Mouse (Mus musculus) midbrain, embryonic 16.5 days (tissue): ENCODE measurements at regions not wholly inside any gene's neighbourhood (a gene's known extent, or its start where the extent isn't known, plus 50 kb on each side); places are given as distances from the start of the nearest gene placed in this dataset.

Source experiments
- ATAC-seq: fragments of 200-750 bp; cut with Nextera tagmentation; 2 replicates; pipeline ENCODE4 v1.8.0; 2017; ENCODE audit warnings: moderate TSS enrichment
- H3K27ac ChIP-seq: fragments of 300-500 bp; sonication (generic); 2 replicates; pipeline ENCODE4 v1.5.1; 2014; ENCODE audit warnings: mild to moderate bottlenecking, low read length, mixed read lengths
- H3K27me3 ChIP-seq: fragments of 300-500 bp; sonication (generic); 2 replicates; pipeline ENCODE4 v1.6.1; 2014; ENCODE audit warnings: low read depth, low read length, mixed read lengths; ENCODE audit not compliant: control insufficient read depth, insufficient read depth
- H3K36me3 ChIP-seq: fragments of 300-500 bp; sonication (generic); 2 replicates; pipeline ENCODE4 v1.6.1; 2014; ENCODE audit warnings: mild to moderate bottlenecking, low read length, moderate library complexity, mixed read lengths; ENCODE audit not compliant: control insufficient read depth, insufficient read depth
- H3K4me1 ChIP-seq: fragments of 300-500 bp; sonication (generic); 2 replicates; pipeline ENCODE4 v1.6.1; 2014; ENCODE audit warnings: mild to moderate bottlenecking, low read length, mixed read lengths; ENCODE audit not compliant: control insufficient read depth, insufficient read depth
- H3K4me2 ChIP-seq: fragments of 300-500 bp; sonication (generic); 2 replicates; pipeline ENCODE4 v1.6.1; 2014; ENCODE audit warnings: mild to moderate bottlenecking, low read length, mixed read lengths
- H3K4me3 ChIP-seq: fragments of 300-500 bp; sonication (generic); 2 replicates; pipeline ENCODE4 v1.5.1; 2014; ENCODE audit warnings: low read depth, mild to moderate bottlenecking, low read length, moderate library complexity, mixed read lengths
- H3K9ac ChIP-seq: fragments of 300-500 bp; sonication (generic); 2 replicates; pipeline ENCODE4 v1.6.1; 2014; ENCODE audit warnings: low read depth, low read length, mixed read lengths
- H3K9me3 ChIP-seq: fragments of 300-500 bp; sonication (generic); replicated peaks from 2 replicates; pipeline ENCODE4 v1.6.1; 2014; ENCODE audit warnings: mild to moderate bottlenecking, low read length, mixed read lengths; ENCODE audit not compliant: control insufficient read depth, poor library complexity, severe bottlenecking
- WGBS: fragments of 180-500 bp; shearing (Covaris S2); extraction: QIAGEN DNeasy Blood & Tissue Kit; methylation state at CpG from one replicate; pipeline ENCODE4 v1.1.7; 2014; 5-methylcytosine and 5-hydroxymethylcytosine counted together

DNA sequence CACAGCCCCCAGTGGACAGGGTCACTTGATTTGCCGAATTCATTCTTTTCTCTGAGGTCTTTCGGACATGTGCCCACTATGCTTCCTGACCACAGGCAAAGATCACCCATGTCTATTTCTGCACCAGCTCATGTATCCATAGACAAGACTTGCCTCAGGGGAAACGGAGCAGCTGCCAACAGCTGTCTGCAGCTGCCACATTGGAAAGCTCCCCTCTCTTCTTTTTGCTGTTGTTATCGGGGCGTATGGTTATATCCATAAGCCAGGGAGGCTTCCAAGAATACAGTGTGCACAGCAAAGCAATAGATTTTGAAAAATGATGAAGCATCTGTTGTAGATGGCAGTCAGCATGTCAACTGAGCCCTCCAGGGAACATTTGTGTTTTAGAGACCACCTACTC is 913.4 kb downstream of the Ets1 start:
- H3K9ac ChIP-seq, result no peak overlapping the region
- H3K4me3 ChIP-seq, result no peak overlapping the region
- no peak overlapping the region for H3K27ac ChIP-seq
- H3K9me3 ChIP-seq, result no peaks in the 10 kb centered on the region
- 94% methylated on average over 5 of the region's 5 CpGs for WGBS
- no peaks in the 10 kb centered on the region for H3K27me3 ChIP-seq
- no peak for ATAC-seq
- H3K36me3 ChIP-seq, result no peaks in the 10 kb centered on the region
- H3K4me1 ChIP-seq, result no peaks in the 10 kb centered on the region
- no peak overlapping the region for H3K4me2 ChIP-seq

DNA sequence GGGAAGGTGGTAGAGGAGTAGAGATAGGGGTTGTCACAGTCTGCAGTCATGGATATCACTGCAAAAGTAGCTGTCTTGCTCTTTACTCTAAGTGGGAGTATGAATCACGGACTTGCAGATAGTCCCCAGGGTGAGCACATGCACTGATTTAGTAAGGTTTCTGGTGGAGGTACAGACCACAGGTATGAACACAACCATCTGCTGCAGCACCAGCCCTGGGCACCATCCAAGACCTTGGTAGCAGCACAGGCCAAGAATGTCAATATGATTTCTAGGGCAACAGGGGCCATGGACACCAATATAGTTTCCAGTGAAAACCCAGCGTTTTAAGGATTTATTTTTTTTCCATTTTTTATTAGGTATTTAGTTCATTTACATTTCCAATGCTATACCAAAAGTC is 913.7 kb upstream of the Kirrel3 start:
- Histone ChIP-seq H3K4me2 (no peak overlapping the region), H3K9me3 (no peaks in the 10 kb centered on the region), H3K9ac (no peak overlapping the region), H3K27me3 (no peaks in the 10 kb centered on the region), H3K4me1 (no peaks in the 10 kb centered on the region), H3K4me3 (no peak overlapping the region), H3K27ac (no peak overlapping the region), H3K36me3 (no peaks in the 10 kb centered on the region)
- 88% methylated on average over 2 of the region's 2 CpGs for WGBS
- no peak for ATAC-seq

DNA sequence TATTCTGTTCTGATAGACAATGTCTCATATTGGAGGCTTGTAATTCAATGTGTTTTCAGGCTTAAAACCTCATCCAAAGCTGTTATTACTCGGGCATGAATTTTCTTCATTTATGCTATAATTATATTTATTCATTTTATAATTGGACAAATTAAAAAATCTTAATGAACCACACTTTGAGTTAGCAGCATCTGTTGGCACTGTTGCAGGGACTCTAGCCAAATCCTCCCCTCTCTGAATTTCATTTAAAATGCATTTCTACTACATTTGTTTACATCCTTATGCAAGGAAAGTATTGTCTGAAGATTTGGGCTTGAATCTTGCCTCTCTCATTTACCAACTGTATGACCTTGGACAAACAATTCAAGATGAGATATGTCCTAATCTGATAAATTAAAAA is 874.2 kb upstream of the Kirrel3 start:
- 82% methylated on average over 1 of the region's 1 CpGs for WGBS
- no peaks in the 10 kb centered on the region for H3K4me1 ChIP-seq
- no peaks in the 10 kb centered on the region for H3K9me3 ChIP-seq
- no peak overlapping the region for H3K9ac ChIP-seq
- no peak overlapping the region for H3K4me3 ChIP-seq
- no peak overlapping the region for H3K4me2 ChIP-seq
- H3K36me3 ChIP-seq, result no peaks in the 10 kb centered on the region
- no peaks in the 10 kb centered on the region for H3K27me3 ChIP-seq
- no peak overlapping the region for H3K27ac ChIP-seq
- ATAC-seq, result no peak

DNA sequence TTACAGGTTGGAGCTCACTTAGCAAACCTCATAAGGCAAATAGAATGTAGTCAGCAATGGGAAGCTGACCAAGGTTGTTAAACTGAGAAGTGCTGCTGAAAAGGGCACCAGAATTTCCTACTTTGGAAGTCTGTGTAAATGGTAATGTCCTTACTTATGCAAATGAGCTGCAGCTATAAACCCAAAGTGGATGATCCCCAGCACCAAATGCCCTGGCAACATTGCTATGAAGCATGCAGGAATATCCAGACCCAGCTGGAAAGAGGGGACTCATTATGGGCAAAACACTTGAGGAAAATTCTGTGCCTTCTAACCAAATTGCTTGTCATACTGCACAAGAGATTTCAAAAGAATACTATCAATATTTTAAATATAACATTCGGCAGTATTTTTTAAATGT is 861.3 kb upstream of the Kirrel3 start:
- H3K4me3 ChIP-seq, result no peak overlapping the region
- no peak for ATAC-seq
- no peak overlapping the region for H3K27ac ChIP-seq
- H3K36me3 ChIP-seq, result no peaks in the 10 kb centered on the region
- no peak overlapping the region for H3K9ac ChIP-seq
- H3K9me3 ChIP-seq, result no peaks in the 10 kb centered on the region
- H3K4me1 ChIP-seq, result no peaks in the 10 kb centered on the region
- no peak overlapping the region for H3K4me2 ChIP-seq
- H3K27me3 ChIP-seq, result no peaks in the 10 kb centered on the region
- 79% methylated on average over 1 of the region's 1 CpGs for WGBS

DNA sequence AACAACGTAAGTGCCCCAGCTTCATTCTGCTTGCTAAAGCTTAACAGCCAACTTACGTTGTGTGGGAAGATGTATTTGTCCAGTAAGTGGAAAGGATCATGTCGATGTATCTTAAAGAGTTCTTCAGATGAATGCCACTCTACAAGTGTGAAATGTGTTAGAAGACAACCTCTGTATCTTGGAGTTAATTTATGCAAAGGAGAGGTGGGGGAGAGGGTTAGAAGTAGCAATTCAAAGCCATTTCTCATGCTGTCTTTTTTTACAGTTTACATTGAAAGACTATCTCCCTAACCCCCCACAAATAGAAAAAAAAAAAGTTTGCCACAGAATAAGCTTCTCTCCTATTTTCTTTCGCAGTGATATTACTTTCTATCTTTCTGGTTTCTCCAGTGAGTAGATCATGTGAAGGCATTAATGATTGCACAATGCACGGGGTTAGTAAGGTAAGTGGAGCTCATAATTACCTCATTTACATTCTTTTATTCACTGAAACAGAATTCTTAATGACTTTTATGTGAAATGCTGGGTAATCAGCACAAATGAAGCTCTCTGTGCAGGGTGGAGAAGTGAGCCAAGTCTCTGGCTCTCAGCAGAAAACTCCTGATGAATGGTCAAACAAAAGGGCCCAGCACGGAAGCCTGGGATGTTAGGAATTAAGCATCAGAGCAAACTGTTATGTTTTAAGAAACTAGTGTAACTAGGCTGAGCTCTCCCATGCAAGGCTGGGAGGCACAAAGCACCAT is 855.8 kb upstream of the Kirrel3 start:
- H3K9me3 ChIP-seq, result no peaks in the 10 kb centered on the region
- H3K4me1 ChIP-seq, result peaks cover 3% of the 10 kb centered on the region; the same call in 1 of the 2 replicates
- H3K9ac ChIP-seq, result no peak overlapping the region
- no peaks in the 10 kb centered on the region for H3K27me3 ChIP-seq
- no peak overlapping the region for H3K4me2 ChIP-seq
- no peak overlapping the region for H3K27ac ChIP-seq
- ATAC-seq, result peak; percentile 60; the same call in 1 of the 2 replicates
- H3K4me3 ChIP-seq, result no peak overlapping the region
- WGBS, result 57% methylated on average over 6 of the region's 6 CpGs
- H3K36me3 ChIP-seq, result no peaks in the 10 kb centered on the region

DNA sequence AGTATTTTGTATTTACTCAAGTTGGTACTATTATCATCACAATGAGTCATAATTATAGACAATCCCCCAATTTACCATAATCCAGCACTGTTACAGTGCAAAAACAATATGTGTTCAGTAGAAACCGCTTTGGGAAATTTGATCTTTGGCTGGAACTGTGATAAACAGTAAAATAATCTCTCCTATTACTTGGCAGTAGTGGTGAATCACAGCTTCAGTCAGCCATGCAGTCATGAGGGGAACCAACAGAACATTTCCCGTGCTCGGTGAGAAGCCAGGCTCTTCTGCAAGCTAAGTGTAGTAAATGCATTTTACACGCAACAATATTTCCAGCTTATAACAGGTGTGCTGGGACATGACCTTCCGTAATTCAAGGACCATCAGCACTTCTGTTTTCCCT is 822.7 kb upstream of the Kirrel3 start:
- WGBS, result 89% methylated on average over 5 of the region's 5 CpGs
- H3K9me3 ChIP-seq, result no peaks in the 10 kb centered on the region; the same call in 1 of the 2 replicates
- no peak for ATAC-seq

DNA sequence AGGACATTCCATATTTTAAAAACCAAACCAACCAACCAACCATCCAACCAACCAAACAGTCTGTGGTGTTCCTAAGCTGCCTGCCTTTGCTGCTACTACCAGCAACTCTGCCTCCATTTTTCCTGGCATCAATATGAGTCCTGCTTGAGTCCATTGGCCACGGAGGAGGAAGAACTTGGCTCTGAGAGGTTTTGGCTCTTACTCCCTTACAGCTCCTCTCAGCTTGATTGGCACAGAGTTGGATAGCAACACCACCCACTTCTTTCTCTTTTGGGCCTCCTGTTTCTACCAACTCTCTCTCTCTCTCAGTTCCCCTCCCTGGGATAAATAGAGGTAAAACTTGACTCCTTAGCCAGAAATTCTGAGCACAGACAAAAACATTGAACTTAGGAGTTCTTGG is 804.6 kb upstream of the Kirrel3 start:
- no peaks in the 10 kb centered on the region for H3K9me3 ChIP-seq
- ATAC-seq, result no peak
- H3K27ac ChIP-seq, result no peak overlapping the region
- H3K27me3 ChIP-seq, result no peaks in the 10 kb centered on the region
- no peaks in the 10 kb centered on the region for H3K4me1 ChIP-seq
- 65% methylated on average over 1 of the region's 1 CpGs for WGBS
- H3K9ac ChIP-seq, result no peak overlapping the region
- H3K4me3 ChIP-seq, result no peak overlapping the region
- H3K36me3 ChIP-seq, result no peaks in the 10 kb centered on the region
- H3K4me2 ChIP-seq, result no peak overlapping the region

More for the DNA sequence above, 822.7 kb upstream of the Kirrel3 start:
- Histone ChIP-seq H3K36me3 (no peaks in the 10 kb centered on the region), H3K9ac (no peak overlapping the region), H3K27me3 (no peaks in the 10 kb centered on the region), H3K27ac (no peak overlapping the region), H3K4me3 (no peak overlapping the region), H3K4me2 (no peak overlapping the region), H3K4me1 (no peaks in the 10 kb centered on the region)

DNA sequence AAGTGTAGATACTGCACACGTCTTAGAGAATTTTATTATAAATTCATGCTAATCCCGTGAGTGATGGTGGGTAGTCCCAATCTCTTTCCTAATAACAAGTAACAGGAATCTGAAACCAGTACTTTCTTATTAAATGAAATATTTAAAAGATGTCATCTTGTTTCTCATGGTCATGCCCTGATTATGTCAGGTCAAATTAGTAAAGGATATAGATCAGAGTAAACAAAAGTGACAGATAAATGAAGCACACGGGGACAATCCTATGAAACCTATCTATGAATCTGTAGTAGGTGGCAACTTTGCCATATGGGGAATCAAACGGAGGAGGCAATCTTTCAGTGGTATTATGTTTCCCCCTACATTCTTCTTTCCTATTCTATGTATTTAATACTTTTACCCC is 794.0 kb upstream of the Kirrel3 start:
- H3K9ac ChIP-seq, result no peak overlapping the region
- no peak overlapping the region for H3K4me3 ChIP-seq
- no peaks in the 10 kb centered on the region for H3K36me3 ChIP-seq
- H3K27me3 ChIP-seq, result no peaks in the 10 kb centered on the region
- no peak overlapping the region for H3K27ac ChIP-seq
- no peak overlapping the region for H3K4me2 ChIP-seq
- H3K9me3 ChIP-seq, result no peaks in the 10 kb centered on the region
- WGBS, result 64% methylated on average over 4 of the region's 4 CpGs
- no peaks in the 10 kb centered on the region for H3K4me1 ChIP-seq
- no peak for ATAC-seq

DNA sequence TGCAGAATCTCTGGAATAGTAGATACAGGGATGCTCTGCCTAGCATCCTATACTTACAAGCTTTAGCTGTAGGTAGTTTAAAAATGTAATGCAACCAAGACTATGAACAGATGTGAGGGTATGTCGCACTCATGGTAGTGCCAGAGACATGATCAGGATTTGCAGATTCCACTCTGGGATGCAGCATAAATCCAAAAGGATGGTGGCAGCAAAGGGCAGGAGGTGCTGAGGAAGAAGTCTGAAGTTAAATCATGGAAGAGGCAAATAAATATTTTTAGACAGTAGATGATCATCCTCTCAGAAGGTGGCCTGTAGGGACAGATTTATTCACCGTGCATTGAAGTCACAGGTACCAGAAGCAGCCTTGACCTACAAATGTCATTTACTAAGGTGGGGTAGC is 768.1 kb upstream of the Kirrel3 start:
- no peaks in the 10 kb centered on the region for H3K4me1 ChIP-seq
- no peak overlapping the region for H3K9ac ChIP-seq
- no peaks in the 10 kb centered on the region for H3K27me3 ChIP-seq
- H3K4me3 ChIP-seq, result no peak overlapping the region
- no peak for ATAC-seq
- no peak overlapping the region for H3K27ac ChIP-seq
- WGBS, result 85% methylated on average over 2 of the region's 2 CpGs
- H3K36me3 ChIP-seq, result no peaks in the 10 kb centered on the region
- no peak overlapping the region for H3K4me2 ChIP-seq
- H3K9me3 ChIP-seq, result no peaks in the 10 kb centered on the region
